Mouse (Mus musculus) retina, embryonic 14.5 days (tissue): ENCODE measurements around the gene 1700021F05Rik.
A peak's percentile ranks its signal among the peaks of the same experiment; 100 is the strongest.
"Not testable (repeated sequence)": the region's sequence is repeated elsewhere in the genome, so short reads cannot be mapped to it uniquely, and the experiment has no call there.

Experiments
- DNase-seq: peaks from one replicate; pipeline ENCODE4 v3.0.0-alpha.2; 2015; ENCODE audit warnings: low spot score

1700021F05Rik gene

GRCm38 (mm10) chr10:43538831-43539230 is 2.0 kb downstream of the 1700021F05Rik start:
- DNase-seq, result no peak

GRCm38 (mm10) chr10:43537652-43538051 is 3.1 kb downstream of the 1700021F05Rik start:
- DNase-seq, result no peak

- no peak for DNase-seq
Observed at GRCm38 (mm10) chr10:43534382-43534781, 6.4 kb downstream of the 1700021F05Rik start.

GRCm38 (mm10) chr10:43527283-43528269 is 13.2 kb downstream of the 1700021F05Rik start:
- DNase-seq, result peak; percentile 66

GRCm38 (mm10) chr10:43523931-43524330 is 16.9 kb downstream of the 1700021F05Rik start, which contains the start of gene Gm9803:
Gene Gm9803, plus strand, starts transcription at chr10:43524084.
- DNase-seq, result not testable (repeated sequence)

- DNase-seq, result no peak
Observed at GRCm38 (mm10) chr10:43519977-43520376, 20.8 kb downstream of the 1700021F05Rik start.

- no peak for DNase-seq
Observed at GRCm38 (mm10) chr10:43518368-43518767, 22.4 kb downstream of the 1700021F05Rik start.

GRCm38 (mm10) chr10:43517836-43518235 is 23.0 kb downstream of the 1700021F05Rik start:
- no peak for DNase-seq

- DNase-seq, result no peak
Observed at GRCm38 (mm10) chr10:43516992-43517660, 23.7 kb downstream of the 1700021F05Rik start.

- no peak for DNase-seq
Observed at GRCm38 (mm10) chr10:43512976-43513375, 27.8 kb downstream of the 1700021F05Rik start.

- no peak for DNase-seq
Observed at GRCm38 (mm10) chr10:43509228-43509627, 31.6 kb downstream of the 1700021F05Rik start.

GRCm38 (mm10) chr10:43507051-43507450 is 33.7 kb downstream of the 1700021F05Rik start:
- no peak for DNase-seq

GRCm38 (mm10) chr10:43504291-43504690 is 36.5 kb downstream of the 1700021F05Rik start:
- no peak for DNase-seq

- no peak for DNase-seq
Observed at GRCm38 (mm10) chr10:43502599-43502998, 38.2 kb downstream of the 1700021F05Rik start.

- no peak for DNase-seq
Observed at GRCm38 (mm10) chr10:43490846-43491245, 49.9 kb downstream of the 1700021F05Rik start.

GRCm38 (mm10) chr10:43490034-43490433 is 50.8 kb downstream of the 1700021F05Rik start:
- DNase-seq, result no peak

GRCm38 (mm10) chr10:43489550-43489949 is 51.2 kb downstream of the 1700021F05Rik start:
- no peak for DNase-seq

- DNase-seq, result no peak
Observed at GRCm38 (mm10) chr10:43489139-43489538, 51.7 kb downstream of the 1700021F05Rik start.

- no peak for DNase-seq
Observed at GRCm38 (mm10) chr10:43488258-43488657, 52.5 kb downstream of the 1700021F05Rik start.

GRCm38 (mm10) chr10:43487441-43488010 is 53.3 kb downstream of the 1700021F05Rik start:
- no peak for DNase-seq

GRCm38 (mm10) chr10:43485751-43486268 is 55.0 kb downstream of the 1700021F05Rik start:
- no peak for DNase-seq

GRCm38 (mm10) chr10:43483426-43483995 is 57.3 kb downstream of the 1700021F05Rik start:
- no peak for DNase-seq
